Mouse (Mus musculus) cerebral cortex, adult 2 months (tissue): ENCODE results near the gene Zan.

Source experiments
- WGBS: fragments of 180-500 bp; shearing (Covaris S2); methylation state at CpG from one replicate; pipeline ENCODE4 v1.1.7; 2018; 5-methylcytosine and 5-hydroxymethylcytosine counted together

Gene Zan

DNA sequence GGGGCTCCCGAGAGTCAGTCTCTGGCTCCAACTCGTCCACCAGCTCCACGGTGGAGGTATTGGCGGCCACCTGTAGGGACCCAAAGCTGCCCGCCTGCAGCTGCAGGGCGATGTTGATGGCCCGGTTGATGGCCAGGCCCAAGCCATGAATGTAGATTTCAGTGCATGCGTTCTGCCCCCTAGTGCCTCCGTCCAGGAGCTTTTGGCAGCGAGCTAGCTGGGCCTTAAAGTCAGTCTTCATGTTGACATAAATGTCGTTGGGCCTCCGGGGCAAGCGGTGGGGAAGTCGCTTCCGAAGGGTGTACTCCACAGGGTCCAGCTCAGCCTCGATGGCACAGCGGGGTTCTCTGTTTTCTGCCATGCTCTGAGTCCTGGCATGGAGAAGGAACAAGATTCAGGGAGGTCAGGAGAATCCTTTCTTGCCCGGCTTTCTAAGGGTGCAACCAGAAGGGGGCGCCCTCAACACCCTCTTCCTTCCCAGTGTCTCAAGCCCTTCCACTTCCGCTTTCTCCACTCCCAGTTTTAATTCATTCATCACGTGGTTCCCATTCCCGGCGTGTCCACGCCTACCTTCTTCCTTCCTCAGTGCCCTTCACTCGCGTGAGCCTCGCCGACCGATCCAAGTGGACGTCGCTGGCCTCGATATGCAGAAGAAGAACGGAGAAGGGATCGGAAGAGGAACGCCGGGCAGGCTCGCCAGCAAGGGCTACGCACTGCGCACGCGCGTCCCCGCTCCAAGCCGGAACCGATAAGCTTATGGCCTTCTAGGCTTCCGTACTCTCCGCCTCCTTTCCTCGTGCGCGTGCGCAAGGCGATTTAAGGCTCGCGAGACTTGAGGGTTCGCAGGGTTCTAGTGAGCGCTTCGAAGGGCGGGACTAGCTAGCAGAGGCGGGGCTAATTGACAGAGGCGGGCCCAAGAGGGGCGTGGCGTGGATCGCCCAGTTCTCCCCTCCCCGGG, 25.1 kb upstream of the Zan start, which contains the start of gene Pop7:
Gene Pop7, minus strand, starts transcription at position 810 of the 958 bp plus-strand sequence.
- WGBS = 2% methylated on average over 64 of the region's 64 CpGs

DNA sequence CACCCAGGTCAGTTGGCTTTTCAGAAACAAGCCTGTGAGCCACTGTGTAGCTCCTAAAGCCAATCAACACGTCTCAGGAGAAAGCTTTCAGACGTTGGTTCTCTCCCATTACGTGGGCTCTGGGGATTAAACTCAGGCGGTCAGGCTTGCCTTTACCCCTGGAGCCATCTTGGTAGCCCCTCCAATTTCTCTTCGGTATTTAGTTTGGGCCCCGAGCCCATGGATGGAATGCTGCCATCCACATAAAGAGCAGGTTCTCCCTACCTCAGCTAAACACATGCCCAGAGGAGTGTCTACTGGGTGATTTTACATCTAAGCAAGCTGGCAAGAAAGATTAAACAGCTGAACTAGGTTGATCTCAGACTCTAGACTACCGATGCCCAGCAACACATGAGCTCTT, 23.3 kb upstream of the Zan start:
- WGBS = 91% methylated on average over 7 of the region's 7 CpGs

DNA sequence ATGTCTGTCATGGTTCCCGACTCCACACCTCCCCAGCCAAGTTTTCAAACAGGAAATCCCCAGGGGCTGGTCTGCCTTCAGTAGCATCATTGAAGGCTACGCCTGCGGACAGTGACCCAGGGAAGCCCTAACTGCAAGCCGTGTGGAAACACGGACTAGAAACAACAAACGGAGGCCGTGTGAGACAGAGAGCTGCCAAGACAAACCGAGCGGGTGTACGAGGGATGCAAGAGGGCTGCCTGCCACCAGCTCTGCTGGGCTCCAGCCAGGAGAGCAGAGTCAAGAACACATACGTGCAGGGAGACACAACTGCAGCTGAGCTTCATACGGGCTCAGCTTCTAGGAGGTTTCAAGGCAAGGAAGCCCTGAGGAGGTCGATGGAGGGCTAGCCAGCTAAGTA, 17.0 kb upstream of the Zan start:
- 34% methylated on average over 13 of the region's 13 CpGs for WGBS

DNA sequence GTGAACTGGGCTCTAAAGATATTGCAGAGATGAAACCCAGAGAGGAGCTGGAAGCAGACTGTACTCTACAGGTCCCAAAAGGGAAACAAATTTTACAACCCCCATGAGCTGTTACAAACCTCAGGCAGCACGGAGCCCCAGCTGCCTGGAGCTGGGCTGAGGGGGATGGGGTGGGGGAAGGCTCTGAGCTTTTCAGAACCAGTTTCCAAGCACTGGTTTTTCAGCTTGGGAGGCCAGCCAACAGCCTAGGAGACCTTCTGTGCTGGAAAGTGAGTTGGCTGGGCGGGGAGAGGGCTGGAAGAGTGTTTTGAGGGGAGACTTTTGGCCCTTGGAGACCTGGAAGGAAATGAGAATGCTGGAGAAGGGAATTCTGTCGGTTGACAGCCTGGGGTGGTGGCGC, 14.7 kb upstream of the Zan start:
- 49% methylated on average over 4 of the region's 4 CpGs for WGBS

DNA sequence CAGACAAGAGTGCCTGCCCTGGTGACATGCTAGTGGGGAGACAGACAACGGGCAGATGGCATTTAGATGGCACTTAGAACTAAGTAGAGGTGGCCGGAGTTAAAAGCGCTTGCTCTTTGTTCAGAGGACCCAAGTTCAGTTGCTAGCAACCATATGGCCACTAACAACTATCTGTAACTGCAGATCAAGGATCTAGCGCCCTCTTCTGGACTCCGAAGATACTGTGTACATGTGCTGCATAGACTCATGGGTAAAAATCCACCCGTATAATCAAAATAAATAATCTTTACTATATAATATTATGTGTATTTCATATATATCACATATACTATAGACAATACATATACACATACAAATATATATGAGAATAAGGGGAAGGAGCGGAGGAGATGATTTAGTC, 10.8 kb upstream of the Zan start:
- WGBS = 89% methylated on average over 7 of the region's 7 CpGs

GRCm38 (mm10) chr5:137485851-137486155, 8.9 kb upstream of the Zan start:
- 3% methylated on average over 17 of the region's 17 CpGs for WGBS

- WGBS = 16% methylated on average over 30 of the region's 30 CpGs
Observed at GRCm38 (mm10) chr5:137485071-137485850, 8.4 kb upstream of the Zan start.

- WGBS = 30% methylated on average over 8 of the region's 8 CpGs
Observed at GRCm38 (mm10) chr5:137481897-137482296, 5.0 kb upstream of the Zan start.

- WGBS = 78% methylated on average over 2 of the region's 2 CpGs
Observed at GRCm38 (mm10) chr5:137474351-137474750, 2.5 kb downstream of the Zan start.

DNA sequence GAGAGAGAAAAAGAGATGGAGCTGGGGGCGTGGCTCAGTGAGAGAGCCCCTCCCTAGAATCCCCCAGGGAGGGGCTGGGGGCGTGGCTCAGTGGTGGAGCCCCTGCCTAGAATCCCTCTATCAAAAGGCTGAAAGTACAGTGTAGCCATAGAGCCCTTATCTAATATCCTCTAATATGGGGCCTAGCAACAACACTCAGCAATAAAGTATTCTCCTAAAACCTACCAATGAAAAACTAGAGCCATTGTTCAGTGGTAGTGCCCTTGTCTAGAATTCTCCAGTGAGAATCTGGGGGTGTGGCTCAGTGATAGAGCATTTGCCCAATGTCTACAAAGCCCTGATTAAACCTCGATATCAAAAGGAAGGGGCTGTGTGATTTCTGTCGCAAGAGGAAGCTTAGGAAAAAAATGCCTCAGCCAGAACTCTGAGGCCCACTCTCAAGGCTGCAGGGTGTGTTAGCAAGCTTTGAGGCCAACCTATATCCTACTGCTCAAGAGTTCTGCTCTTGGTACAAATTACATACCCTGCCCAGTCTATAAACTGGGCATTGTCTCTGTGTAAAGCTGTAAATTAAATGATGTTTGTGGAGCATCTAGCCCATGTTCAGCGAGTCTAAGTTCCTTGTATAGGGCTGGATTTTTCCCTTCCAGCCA, 4.5 kb downstream of the Zan start:
- WGBS = 65% methylated on average over 5 of the region's 5 CpGs

GRCm38 (mm10) chr5:137466946-137467345, 9.9 kb downstream of the Zan start:
- 95% methylated on average over 6 of the region's 6 CpGs for WGBS

GRCm38 (mm10) chr5:137465049-137465448, 11.8 kb downstream of the Zan start:
- 17% methylated on average over 3 of the region's 3 CpGs for WGBS

GRCm38 (mm10) chr5:137455866-137456591, 20.8 kb downstream of the Zan start:
- 85% methylated on average over 7 of the region's 7 CpGs for WGBS

- 77% methylated on average over 6 of the region's 6 CpGs for WGBS
Observed at GRCm38 (mm10) chr5:137455206-137455605, 21.7 kb downstream of the Zan start.

GRCm38 (mm10) chr5:137440216-137440855, 36.5 kb downstream of the Zan start:
- 73% methylated on average over 11 of the region's 11 CpGs for WGBS

DNA sequence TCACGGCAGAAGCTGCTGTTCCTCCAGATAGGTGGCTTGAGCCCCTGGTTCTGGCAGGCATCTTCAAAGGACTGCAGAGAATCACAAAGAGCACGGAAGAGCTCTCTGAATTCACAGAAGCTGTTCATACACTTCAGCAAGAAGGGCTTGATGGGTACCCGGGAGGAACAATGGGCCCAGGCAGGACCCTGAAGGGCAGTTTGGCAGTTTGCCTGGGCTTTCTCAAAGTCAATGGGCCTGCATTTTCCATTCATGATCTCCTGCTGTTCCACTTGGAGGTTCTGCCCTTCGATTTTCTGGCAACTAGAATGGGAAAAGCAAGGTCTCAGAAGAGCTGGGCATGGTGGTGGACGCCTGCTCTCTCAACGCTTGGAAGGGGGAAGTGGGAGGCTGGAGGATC, 43.0 kb downstream of the Zan start:
- WGBS = 52% methylated on average over 6 of the region's 6 CpGs

DNA sequence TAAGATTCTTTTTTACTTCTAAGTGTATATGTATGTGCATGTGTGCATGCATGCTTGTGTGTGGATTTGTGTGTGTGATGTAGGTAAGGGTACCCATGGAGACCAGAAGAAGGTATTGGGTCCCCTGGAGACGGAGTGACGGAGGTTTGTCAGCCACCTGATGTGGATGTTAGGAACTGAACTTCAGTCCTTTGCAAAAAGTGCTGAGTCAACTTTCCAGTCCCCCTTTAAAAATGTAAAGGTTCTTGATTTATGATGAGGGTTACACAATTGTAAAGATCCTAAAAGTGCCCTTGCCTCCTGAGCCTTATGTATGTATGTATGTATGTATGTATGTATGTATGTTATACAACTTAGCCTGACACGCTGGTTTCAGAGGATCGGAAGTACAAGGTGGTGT, 46.5 kb downstream of the Zan start:
- 89% methylated on average over 4 of the region's 4 CpGs for WGBS

GRCm38 (mm10) chr5:137425648-137426047, 51.2 kb downstream of the Zan start:
- 57% methylated on average over 6 of the region's 6 CpGs for WGBS

GRCm38 (mm10) chr5:137419841-137420240, 57.0 kb downstream of the Zan start:
- WGBS = 91% methylated on average over 4 of the region's 4 CpGs

DNA sequence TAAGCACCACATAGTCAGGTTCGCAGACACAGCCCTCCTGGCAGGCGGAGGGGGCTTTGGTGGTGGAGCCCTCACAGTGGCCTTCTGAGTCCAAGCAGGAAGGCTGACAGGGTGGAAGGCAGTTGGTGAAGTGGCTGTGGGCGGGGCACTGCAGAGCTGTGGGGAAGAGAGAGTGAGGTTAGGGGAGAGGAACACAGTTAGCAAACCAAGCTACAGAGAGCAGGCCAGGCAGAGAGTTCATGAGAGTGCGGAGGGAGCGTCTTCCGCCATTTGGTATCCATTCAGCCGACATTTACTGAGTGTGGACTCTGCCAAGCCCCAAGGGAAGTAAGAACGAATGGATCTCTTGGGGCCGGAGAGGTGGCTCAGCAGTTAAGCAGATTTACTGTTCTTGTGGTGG, 57.8 kb downstream of the Zan start:
- 84% methylated on average over 9 of the region's 9 CpGs for WGBS

DNA sequence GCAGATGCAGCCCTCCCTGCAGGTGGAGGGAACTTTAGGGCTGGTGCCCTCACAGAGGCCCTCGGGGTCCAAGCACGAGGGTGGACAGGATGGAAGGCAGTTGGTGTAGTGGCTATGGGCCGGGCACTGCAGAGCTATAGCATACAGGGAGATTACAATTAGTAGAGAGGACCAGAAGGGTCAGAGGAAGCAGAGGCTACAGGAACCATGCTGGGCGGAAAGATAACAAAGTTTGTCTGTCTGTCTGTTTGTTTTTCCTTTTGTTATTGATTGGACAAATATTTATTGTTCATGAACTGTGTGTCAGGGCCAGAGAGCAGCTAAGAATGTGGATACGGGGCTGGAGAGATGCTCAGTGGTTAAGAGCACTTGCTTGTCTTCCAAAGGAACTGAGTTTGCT, 62.6 kb downstream of the Zan start:
- WGBS = 64% methylated on average over 5 of the region's 5 CpGs
